14 mouse cellular contexts compared by ENCODE assay signal in the genomic region with DNA sequence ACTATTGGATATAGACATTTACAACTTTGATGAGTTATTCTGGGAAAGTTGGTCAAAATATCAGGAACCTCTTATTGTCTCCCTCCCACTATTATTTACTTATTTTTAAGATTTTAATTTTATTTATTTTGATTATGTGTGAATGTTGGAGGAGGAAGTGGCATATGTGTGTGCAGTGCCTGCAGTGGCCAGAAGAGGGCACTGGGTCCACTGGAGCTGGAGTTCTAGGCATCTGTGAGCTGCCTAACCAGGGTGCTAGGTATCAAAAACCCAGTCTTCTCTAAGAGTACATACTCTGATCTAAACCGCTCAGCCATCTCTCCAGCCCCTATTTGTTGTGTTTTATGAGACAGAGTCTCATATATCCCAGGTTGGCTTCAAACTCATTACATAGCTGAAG. TPM values are rescaled to one million over a fixed set of nuclear protein-coding genes. Genes with fewer than 3 reads are reported as not detected.
DNase-seq lines count a peak whose midpoint lies in the region; ATAC-seq and TF ChIP-seq lines count a peak whose summit lies in the region.
"Had no signal": no experiment of that assay in that cellular context is flagged by ENCODE, and none has a peak within 500 bp of the region (broad histone marks: within the 10 kb centered on the region; RNA-seq: fewer than 3 reads in every experiment).

No protein-coding gene starts in this region.

- H3K27me3 ChIP-seq in kidney, postnatal 0 days (ENCODE audit: insufficient read depth, low read length), result no peaks in the 10 kb centered on the region
- H3K27me3 ChIP-seq: stomach, embryonic 15.5 days had no signal

- no peak overlapping the region for H3K27ac ChIP-seq in kidney, postnatal 0 days
- H3K27ac ChIP-seq: limb, embryonic 13.5 days; midbrain, embryonic 12.5 days had no signal

- no peaks in the 10 kb centered on the region for H3K36me3 ChIP-seq in kidney, postnatal 0 days (ENCODE audit: insufficient read depth, low read length)
- H3K36me3 ChIP-seq: limb, embryonic 13.5 days; midbrain, embryonic 12.5 days had no signal

- no peak overlapping the region for H3K9ac ChIP-seq in kidney, postnatal 0 days (ENCODE audit: low read depth, low read length)
- H3K9ac ChIP-seq: limb, embryonic 13.5 days; midbrain, embryonic 12.5 days; stomach, embryonic 15.5 days had no signal

- DNase-seq in kidney, postnatal 0 days (ENCODE audit: low spot score), result no peak
- DNase-seq in kidney, postnatal 14 days, result no peak
- DNase-seq in thymus, postnatal 14 days, result peak; percentile 43
- no peak for DNase-seq in thymus, postnatal 36 days
- no peak for DNase-seq in brain, embryonic 14.5 days (ENCODE audit: low read depth)
- DNase-seq in c-Kit-positive CD71-positive TER-119-positive erythroid progenitor cells, embryonic 14.5 days (ENCODE audit: low spot score), result no peak
- no peak for DNase-seq in urinary bladder, postnatal 10 days (ENCODE audit: low spot score)
- no peak for DNase-seq in left cerebral cortex, adult 9 months (ENCODE audit: low spot score in 2 of 2)
- DNase-seq: cerebellum, adult 11-12 months; heart, postnatal 4 days had no signal

- no peaks in the 10 kb centered on the region for H3K4me1 ChIP-seq in kidney, postnatal 0 days (replicated peaks; ENCODE audit: insufficient read depth, low read length)

- no peak for ATAC-seq in kidney, postnatal 0 days (replicated peaks; ENCODE audit: low FRiP score, low read depth)

- no peak overlapping the region for H3K4me3 ChIP-seq in kidney, postnatal 0 days (replicated peaks; ENCODE audit: low read depth, low read length)
- H3K4me3 ChIP-seq: limb, embryonic 13.5 days; midbrain, embryonic 12.5 days had no signal

- no peaks in the 10 kb centered on the region for H3K9me3 ChIP-seq in kidney, postnatal 0 days (replicated peaks; ENCODE audit: low read length)
- H3K9me3 ChIP-seq: limb, embryonic 13.5 days; midbrain, embryonic 12.5 days; stomach, embryonic 15.5 days had no signal

- TF ChIP-seq CTCF in kidney, postnatal 0 days (IDR thresholded peaks at IDR 0.05; ENCODE audit: low read depth), result peak; percentile 56
- peak; percentile 38; the same call in 1 of the 2 replicates for TF ChIP-seq CTCF in brain, embryonic 14.5 days (IDR thresholded peaks at IDR 0.05; ENCODE audit: borderline replicate concordance, extremely low read depth, insufficient read depth, insufficient read length)

- H3K4me2 ChIP-seq in kidney, postnatal 0 days (ENCODE audit: low read length), result no peak overlapping the region
- H3K4me2 ChIP-seq: limb, embryonic 13.5 days; midbrain, embryonic 12.5 days had no signal

- 96% methylated on average over 1 of the region's 1 CpGs for WGBS in kidney, postnatal 0 days

- no peak for TF ChIP-seq POLR2A in brain, embryonic 14.5 days (IDR thresholded peaks at IDR 0.05; ENCODE audit: borderline replicate concordance, extremely low read depth, insufficient read depth, insufficient read length, poor library complexity, severe bottlenecking)

RNA-seq across cellular contexts. Expression of gene Mon1a, which starts 3.1 kb away (rescaled TPM):
- polyA plus RNA-seq in kidney, postnatal 0 days (2015; fragmentation: Nextera tagmentation; extraction: Ambion mirVana), result 11.1 and 12.7 TPM in 2 replicates
- polyA plus RNA-seq in brain, embryonic 14.5 days (2012; rRNA removed), result 31.5 and 37.2 TPM in 2 replicates

RNA-seq across cellular contexts. Expression of gene Mst1r, which starts 15.7 kb away (rescaled TPM):
- polyA plus RNA-seq in kidney, postnatal 0 days (2015; fragmentation: Nextera tagmentation; extraction: Ambion mirVana), result 1.1 and 1.4 TPM in 2 replicates
- 4.2 and 6.5 TPM in 2 replicates for polyA plus RNA-seq in brain, embryonic 14.5 days (2012; rRNA removed)

RNA-seq across cellular contexts. Expression of gene Rbm6, which starts 18.0 kb away (rescaled TPM):
- polyA plus RNA-seq in kidney, postnatal 0 days (2015; fragmentation: Nextera tagmentation; extraction: Ambion mirVana), result 40.2 and 46.8 TPM in 2 replicates
- 82.3 and 90.4 TPM in 2 replicates for polyA plus RNA-seq in brain, embryonic 14.5 days (2012; rRNA removed)

RNA-seq across cellular contexts. Expression of gene Actl11, which starts 37.2 kb away (rescaled TPM):
- not detected in 2 replicates for polyA plus RNA-seq in kidney, postnatal 0 days (2015; fragmentation: Nextera tagmentation; extraction: Ambion mirVana)
- not detected in 2 replicates for polyA plus RNA-seq in brain, embryonic 14.5 days (2012; rRNA removed)
- polyA plus RNA-seq: embryonic facial prominence, embryonic 14.5 days; limb, embryonic 13.5 days; midbrain, embryonic 12.5 days; stomach, embryonic 15.5 days had no signal

RNA-seq across cellular contexts. Expression of gene Camkv, which starts 44.5 kb away (rescaled TPM):
- polyA plus RNA-seq in kidney, postnatal 0 days (2015; fragmentation: Nextera tagmentation; extraction: Ambion mirVana), result 0.95 and 1.3 TPM in 2 replicates
- 40.3 and 70.1 TPM in 2 replicates for polyA plus RNA-seq in brain, embryonic 14.5 days (2012; rRNA removed)
